Mouse (Mus musculus) thymus, adult 2 months (tissue): ENCODE measurements at regions not wholly inside any gene's neighbourhood (a gene's known extent, or its start where the extent isn't known, plus 50 kb on each side); places are given as distances from the start of the nearest gene placed in this dataset.

Experiments used
- CTCF ChIP-seq: fragments of 200-500 bp; IDR thresholded peaks from 2 replicates; pipeline ENCODE4 v1.5.1; 2012; ENCODE audit warnings: mild to moderate bottlenecking, control low read depth, low read length, moderate library complexity, borderline replicate concordance; ENCODE audit not compliant: control insufficient read depth, poor library complexity, insufficient read depth; ENCODE audit errors: extremely low read depth
- POLR2A ChIP-seq: fragments of 200-500 bp; IDR thresholded peaks from 2 replicates; pipeline ENCODE4 v1.6.1; 2012; ENCODE audit warnings: mild to moderate bottlenecking, low read length, control low read depth, moderate library complexity; ENCODE audit not compliant: control insufficient read depth, poor library complexity, insufficient read depth; ENCODE audit errors: extremely low read depth

GRCm38 (mm10) chr13:97669366-97669765 lies 91.1 kb downstream of the Gm10260 start:
- TF ChIP-seq CTCF (no peak), POLR2A (no peak)
